Mouse (Mus musculus) frontal cortex, adult (tissue): ENCODE data around the gene Chrna9.

Source experiments
- ATAC-seq: cut with Nextera tagmentation; 2 replicates; pipeline ENCODE4 v1.9.2; 2017; ENCODE audit warnings: mild to moderate bottlenecking, moderate library complexity, mixed read lengths; ENCODE audit not compliant: low TSS enrichment

The Chrna9 gene

GRCm38 (mm10) chr5:65934783-65935182 lies at the start of gene Chrna9:
Chrna9 (plus strand) TSS chr5:65934921.
- no peak for ATAC-seq

DNA sequence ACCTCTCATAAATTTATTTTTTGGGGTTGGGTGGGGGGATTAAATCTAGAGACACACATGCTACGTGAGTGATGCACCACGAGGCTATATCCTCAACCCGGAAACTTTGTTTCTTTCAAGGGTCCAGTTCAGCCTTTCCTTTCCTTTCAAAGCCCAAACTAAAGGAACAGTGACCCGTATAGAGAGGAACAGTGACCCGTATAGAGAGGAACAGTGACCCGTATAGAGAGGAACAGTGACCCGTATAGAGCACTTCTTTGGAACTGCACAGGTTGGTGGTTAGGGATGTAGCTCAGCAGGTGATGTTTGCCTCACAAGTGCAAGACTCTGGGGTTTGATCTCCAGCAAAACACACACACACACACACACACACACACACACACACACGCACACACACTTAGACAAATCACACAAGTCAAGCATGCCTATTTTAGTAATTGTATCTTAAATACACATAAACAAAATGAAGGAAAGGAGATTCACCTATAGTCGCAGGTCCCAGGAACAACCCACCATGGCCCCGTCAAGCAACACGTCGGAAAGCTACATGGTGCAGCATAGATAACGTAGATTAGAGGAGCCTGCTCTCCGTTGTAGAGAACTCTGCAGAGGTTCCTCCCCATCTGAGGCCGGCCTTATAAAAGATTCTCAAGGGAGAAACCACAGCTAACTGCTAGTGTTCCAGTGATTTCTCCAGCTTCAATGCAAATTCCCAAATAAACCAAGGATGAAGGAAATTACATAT lies 48.9 kb upstream of the Chrna9 start:
- ATAC-seq, result no peak

DNA sequence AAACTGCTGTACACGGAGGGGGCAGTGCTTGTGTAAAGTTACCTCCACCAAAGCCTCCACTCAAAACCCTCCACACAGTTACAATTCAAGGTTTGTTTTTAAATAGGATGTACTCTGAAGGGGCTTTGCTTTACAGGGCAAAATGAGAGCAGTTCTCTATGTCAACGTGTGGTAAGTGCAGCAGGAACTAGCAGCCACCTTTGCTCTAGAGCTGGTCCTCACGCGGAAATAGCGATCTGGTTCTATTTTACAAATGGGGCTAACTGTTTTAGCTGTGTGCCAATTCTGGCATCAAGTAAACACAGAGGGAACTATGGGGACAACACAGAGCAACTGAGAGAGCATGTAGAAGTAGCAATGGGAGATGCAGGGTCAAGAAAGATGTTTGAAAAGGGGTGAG lies 46.6 kb upstream of the Chrna9 start:
- ATAC-seq, result no peak

- ATAC-seq, result no peak
These were observed 45.7 kb upstream of the Chrna9 start for GRCm38 (mm10) chr5:65888998-65889397.

DNA sequence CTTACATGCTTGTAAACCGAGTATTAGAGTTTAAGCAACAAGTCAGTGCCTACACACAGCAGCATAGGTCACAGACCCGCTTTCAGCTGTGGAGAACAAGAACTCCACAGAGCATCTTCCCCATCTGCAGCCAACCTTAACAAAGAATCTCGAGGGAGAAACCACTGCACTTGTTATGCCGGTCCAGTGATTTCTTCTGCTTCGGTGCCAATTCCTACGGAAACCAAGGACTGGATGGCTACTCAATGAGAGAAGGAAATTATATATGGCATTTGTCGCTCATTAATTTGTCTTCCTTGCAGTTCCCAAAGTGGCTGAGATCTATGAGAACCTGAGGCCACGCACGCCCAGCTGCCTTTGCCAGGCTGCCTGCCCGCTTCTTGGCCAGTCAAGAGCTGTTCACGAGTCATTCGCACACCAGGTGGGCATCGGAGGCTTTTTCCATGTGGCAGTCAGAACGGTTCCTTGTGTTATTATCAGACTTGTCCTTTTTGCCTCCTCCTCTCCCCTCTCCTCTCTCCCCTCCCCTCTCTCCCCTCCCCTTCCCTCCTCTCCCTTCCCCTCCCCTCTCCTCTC lies 43.4 kb upstream of the Chrna9 start:
- ATAC-seq, result no peak

- ATAC-seq, result no peak
These were observed 39.5 kb upstream of the Chrna9 start for GRCm38 (mm10) chr5:65895121-65895692.

- no peak for ATAC-seq
These were observed 39.0 kb upstream of the Chrna9 start for GRCm38 (mm10) chr5:65895764-65896163.

DNA sequence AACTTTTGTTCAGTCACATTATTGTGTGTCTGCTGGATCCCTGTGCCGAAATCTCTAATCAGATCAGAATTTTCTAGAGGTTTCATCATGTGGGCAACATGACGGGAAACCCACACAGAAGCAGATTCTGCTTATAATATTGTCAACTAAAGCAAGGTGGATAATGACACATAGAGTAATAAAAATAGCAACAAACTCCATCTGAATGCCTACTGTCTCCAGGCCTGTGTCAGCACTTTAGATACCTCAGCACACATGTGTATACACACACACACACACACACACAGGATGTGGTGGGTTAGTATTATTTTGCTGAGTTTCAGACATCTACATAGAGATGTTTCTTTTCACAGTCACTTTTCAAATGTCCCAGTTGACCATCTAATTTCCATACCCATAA lies 37.0 kb upstream of the Chrna9 start:
- ATAC-seq, result no peak

- ATAC-seq, result no peak
These were observed 36.0 kb upstream of the Chrna9 start for GRCm38 (mm10) chr5:65898683-65899082.

DNA sequence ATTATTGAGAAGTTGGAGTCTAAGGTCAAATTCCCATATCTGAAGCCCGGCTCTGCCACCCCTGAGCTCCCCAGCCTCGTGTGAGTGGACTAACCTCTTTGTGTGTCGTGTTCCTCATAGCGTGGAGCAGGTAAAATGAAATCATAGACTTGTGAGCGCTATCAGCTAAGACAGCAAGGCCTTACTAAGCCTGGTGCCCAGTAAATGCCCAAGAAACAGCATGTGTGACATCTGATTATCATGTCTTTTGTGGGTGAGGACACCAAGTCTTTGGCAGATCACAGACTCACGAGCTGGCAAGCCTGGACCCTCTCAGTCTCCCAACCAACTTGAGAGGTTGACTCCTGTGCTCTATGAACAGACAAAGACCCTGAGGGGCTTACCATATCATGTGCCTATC lies 34.6 kb upstream of the Chrna9 start:
- ATAC-seq, result no peak

- no peak for ATAC-seq
These were observed 33.9 kb upstream of the Chrna9 start for GRCm38 (mm10) chr5:65900862-65901265.

- no peak for ATAC-seq
These were observed 32.8 kb upstream of the Chrna9 start for GRCm38 (mm10) chr5:65901868-65902418.

DNA sequence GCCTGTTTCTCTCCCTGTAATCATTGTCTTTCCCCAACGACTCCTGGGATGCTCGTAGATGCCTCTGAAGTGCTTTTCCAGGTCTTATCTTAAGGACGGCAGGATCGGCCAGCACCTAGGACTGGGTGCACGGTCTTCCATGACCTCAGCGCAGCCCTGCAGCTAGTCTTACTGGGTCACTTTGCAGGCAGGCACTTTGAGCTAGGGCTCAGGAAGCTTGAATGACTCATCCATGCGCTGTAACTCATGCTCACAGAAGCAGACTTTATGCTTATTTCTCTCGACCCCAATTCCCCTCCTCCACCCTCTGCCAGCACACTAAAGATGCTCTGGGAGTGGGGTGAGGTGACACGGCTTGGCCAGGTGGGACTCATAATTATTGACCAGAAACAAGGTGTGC lies 31.9 kb upstream of the Chrna9 start:
- ATAC-seq, result no peak

DNA sequence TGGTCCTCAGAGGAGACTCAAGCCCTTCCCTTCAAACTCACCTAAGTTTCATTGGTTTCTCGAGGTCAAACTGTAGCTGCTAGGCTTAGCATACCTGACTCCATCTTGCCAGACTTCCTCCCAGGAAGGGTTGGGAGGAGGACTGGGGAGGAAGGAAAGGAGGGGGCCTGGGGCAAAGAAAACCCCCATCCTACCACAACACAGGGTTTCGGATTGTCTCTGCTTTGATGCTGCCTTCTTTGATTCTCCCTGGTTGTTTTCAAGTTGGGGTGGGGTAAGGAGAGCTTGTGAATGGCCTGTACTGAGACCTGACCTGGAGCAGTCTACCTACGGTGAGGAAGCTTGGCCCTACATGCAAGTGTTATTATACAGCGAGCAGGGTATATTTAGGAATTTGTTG lies 30.2 kb upstream of the Chrna9 start:
- ATAC-seq, result no peak

- ATAC-seq, result no peak
These were observed 26.0 kb upstream of the Chrna9 start for GRCm38 (mm10) chr5:65908751-65909150.

DNA sequence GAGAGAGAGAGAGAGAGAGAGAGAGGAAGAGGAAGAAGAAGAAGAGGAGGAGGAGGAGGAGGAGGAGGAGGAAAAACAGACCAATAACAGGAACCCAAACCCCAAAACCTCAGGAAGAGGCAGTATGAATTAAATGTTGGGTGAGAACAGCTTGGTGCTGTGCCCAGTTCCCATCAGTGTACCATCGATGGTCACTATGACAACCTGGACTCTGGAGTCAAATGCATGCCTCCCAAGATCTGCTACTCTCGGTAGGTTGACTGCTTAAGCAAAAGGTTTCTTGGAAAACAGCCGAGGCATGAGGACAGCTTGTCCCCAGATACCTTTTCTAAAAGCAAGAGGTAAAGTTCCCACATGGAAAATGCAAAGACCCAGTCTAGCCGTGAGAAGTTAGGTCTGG lies 25.4 kb upstream of the Chrna9 start:
- 0 out of 2 replicates have a peak, but pooled peaks have one; percentile 13 for ATAC-seq

GRCm38 (mm10) chr5:65910398-65910797 lies 24.3 kb upstream of the Chrna9 start:
- no peak for ATAC-seq

GRCm38 (mm10) chr5:65911676-65912075 lies 23.0 kb upstream of the Chrna9 start:
- ATAC-seq, result no peak

DNA sequence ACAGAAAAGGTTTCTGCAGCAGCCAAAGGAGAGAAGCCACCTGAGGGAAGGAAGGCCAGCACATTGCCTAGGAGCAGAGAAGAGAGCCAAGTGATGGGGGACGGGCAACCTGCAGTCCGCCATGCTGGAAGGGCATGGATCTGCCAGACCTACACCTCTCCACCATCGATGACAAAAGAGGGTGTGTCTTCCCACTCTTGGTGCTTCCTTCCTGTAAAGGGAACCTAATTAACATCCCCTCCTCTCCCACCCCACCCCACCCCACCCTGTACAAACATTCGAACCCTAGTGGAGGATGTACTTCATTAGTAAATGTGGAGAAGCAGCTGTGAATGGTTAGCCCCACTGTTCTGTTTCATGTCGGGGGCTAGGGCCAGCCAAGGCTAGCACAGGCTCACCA lies 22.5 kb upstream of the Chrna9 start:
- no peak for ATAC-seq

- no peak for ATAC-seq
These were observed 21.6 kb upstream of the Chrna9 start for GRCm38 (mm10) chr5:65913126-65913525.

DNA sequence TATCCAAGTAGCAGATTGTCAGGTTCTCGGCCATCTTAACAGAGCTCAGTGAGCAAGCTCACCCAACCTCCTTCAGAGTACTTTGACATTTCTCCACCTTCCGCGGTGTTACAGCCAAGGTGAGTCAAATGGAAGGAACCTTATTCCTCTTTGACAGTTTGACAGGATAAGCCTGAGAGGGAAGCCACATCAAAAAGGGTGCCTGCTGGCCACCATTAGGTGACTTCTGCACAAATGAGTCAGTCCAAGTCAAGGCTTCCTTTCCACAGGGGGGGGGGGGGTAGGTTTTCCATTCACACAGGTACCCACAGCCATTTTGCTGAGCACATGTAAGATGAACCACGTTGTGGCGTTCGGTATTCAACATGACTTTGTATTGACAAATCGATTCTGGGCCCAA lies 20.4 kb upstream of the Chrna9 start:
- ATAC-seq, result no peak

DNA sequence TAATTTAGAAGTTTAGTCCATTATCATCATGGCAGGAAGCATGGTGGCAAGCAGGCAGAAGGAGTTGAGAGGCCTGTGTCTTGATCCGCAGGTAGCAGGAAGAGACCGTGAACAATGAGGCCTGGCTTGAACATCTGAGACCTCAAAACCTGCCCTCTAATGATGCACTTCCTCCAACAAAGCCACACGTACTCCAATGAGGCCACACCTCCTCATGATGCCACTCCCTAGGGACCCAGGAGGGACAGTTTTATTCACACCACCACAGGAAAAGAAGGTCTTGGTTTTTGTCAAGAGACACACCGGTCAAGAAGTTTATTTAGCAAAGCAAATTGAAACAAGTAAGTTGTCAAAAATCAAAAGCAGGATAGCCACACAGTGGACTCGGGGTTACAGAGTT lies 17.8 kb upstream of the Chrna9 start:
- ATAC-seq, result no peak

DNA sequence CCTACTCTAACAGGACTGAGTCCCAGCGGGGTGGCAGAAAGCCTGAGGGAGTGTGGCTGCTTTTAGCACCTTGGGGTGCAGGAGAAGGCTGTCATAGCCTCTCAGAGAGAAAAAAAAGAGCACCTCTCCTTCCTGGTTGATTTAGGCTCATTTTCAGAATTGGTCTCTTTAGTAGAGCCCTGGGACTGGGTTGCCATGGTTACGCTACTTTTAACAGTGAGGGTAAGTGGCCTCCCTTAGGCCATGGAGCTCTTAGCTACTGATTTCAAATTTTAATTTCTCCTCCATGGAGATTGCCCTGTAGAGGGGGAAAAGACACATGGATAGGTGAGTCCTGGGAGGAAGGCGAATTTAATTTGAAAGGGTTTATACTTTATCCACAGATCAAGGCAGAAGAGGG lies 16.1 kb upstream of the Chrna9 start:
- no peak for ATAC-seq
